Mouse (Mus musculus): ENCODE results near the gene Alk.

The Alk gene

DNA sequence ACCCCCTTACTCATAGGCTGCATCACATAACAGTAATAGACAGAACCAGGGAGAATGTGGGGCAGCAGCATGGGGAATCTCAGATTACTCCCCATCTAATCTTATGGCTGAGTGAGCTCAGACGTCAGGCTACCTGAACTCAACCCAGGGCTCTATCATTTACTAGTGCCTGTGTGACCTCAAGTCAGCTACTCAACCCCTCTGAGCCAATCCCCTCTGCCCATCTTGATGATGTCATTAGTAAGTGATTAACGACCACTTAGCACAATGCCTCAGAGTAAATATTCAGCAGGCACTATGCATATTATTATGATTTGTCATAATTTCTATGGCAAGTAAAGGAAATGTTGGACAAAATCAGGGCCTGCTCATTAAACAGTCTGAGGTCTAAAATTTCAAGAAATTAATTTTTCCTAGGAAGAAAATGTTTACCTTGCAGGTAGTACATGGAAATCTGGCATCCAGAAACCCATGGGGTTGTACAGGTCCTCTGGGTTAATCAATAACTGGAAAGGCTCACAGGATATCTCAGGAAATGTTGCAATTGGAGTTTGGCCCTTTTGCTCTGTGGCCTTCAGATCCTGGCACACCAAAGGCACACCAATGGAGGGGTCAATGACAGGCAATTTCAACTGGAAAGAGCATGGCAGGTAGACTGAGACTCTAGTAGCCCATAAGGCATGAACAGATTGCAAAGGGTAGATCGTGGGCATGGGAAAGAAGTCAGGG is 204.9 kb downstream of the Alk start:
- DNase-seq (ENCODE audit: low read depth), result no peak

DNA sequence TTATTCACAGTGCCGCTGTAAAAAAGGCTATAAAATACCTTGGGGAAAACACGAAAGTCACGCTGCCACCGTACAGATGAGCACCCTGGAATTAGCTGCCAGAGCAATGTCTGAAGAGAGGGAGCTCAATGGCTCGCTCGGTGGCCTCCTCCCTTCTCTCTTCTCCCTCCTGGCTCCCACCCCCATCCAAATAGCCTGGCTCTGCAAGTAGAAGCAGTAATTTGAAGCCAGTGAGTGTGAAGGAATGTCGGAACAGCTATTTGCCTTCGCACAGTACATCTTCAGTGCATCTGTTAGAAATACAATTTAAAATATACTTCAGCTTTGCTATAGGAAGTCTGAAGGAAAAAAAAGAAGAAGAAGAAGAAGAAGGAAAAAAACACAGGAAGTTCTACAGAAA is 208.5 kb downstream of the Alk start:
- DNase-seq (ENCODE audit: low read depth), result no peak

DNA sequence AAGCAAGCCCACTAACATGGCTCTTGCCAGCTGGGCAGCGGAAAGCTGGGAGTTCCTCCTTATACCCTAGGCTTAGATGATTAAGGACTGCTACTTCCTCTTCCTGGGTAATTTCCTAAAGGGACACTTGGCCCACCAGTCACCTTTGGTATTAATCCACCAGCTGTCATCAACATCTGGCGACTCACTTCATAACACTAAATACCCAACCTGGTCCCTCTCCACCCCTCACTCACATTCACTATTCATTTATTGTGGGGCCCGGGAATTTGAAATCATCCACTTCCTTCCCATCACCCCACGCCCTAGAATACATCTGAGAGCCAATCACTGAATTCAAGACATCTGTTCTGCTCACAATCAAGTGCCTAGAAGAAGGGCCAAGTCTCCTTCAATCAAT is 235.4 kb downstream of the Alk start:
- DNase-seq (ENCODE audit: low read depth), result no peak

DNA sequence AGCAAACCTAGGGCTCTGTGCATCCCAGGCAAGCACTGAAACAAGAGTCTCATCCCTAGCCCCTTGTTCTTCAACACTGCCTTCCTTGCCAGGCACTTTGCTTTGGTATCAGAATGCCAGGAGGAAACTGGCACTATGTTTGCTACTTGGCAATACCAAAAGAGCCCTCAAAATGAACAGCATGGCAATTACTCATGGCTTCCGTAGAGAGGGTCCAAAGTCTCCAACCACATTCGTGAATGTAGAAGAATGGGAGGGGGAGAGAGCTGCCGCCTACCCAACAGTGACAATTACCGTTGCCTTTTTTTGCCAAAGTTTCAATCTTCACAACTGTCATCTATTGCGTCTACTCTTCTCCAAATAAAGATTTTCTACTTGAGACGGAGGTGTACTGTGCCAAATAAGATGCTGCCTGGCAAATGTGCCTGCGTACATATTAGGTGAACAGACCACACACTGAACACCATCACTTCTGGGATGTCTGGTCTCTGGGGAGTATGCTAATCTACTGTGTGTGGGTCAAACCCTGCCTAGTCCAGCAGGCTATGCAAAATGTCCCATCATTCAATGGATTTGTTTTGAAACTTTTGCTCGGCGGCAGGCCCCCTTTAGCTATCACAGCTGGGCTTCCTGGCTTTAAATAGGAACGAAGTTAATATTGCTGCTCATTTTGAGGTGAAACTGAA is 241.5 kb downstream of the Alk start:
- DNase-seq (ENCODE audit: low read depth), result no peak

DNA sequence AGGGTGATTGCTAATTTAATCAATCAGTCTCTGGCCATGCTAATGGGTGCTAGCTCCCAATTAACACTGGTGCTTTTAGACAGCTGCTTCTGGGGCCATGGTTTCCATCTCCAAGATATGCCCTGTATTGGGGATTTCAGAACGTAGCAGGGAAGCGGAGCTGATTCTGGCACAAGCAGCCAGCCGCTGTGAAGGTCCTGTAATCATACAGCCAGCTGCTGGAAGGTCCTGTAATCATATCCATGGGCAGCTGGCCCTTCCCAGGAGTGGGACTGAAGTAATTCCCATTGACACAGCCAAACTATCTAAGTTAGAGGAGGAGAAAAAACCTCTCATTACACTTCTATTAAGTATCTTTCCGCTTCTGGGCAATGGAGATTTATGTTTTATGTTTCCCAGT is 242.5 kb downstream of the Alk start:
- no peak for DNase-seq (ENCODE audit: low read depth)

DNA sequence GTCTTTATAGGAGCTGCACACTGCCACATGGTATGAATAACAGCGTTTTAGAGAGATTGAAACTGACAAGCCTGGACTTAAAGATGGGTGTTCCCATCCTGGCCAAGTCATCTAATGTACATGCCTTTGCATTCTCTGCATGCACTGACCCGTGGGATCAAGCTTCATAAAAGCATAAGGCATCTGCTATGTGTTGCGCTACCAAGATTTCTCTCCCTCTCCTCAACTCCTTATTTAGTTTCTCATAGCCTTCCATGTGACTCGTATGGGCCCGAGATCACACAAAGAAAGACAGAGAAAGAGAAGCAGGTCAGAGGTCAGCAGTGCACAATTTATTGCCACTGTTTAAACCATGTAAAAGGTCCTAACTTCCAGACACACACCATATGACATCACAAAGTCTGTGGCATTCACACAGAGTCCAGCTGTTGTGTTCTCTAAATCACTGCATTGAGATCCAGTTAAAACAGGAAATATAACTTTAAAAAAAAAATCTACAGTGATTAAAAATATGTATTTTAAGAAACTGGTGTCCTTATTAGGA is 247.6 kb downstream of the Alk start:
- DNase-seq (ENCODE audit: low read depth), result no peak

DNA sequence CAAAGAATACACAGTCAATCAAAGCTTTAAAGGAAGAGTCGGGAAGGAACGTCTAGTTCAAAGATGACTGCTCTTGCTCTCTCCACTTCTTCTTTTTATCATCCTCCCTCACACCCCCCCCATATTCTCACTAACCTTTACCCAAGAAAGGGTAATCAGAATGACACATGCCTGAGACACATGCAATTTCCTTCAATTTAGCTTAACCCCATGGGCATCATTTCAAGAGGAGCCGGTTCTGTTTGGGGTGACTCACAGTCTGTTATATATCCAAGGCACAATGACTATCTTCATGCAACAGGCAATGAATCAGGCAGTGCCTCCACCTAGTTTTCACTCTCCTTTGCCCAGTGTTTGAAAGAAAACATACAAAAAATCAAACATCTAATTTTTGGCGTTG is 265.0 kb downstream of the Alk start:
- DNase-seq (ENCODE audit: low read depth), result no peak

DNA sequence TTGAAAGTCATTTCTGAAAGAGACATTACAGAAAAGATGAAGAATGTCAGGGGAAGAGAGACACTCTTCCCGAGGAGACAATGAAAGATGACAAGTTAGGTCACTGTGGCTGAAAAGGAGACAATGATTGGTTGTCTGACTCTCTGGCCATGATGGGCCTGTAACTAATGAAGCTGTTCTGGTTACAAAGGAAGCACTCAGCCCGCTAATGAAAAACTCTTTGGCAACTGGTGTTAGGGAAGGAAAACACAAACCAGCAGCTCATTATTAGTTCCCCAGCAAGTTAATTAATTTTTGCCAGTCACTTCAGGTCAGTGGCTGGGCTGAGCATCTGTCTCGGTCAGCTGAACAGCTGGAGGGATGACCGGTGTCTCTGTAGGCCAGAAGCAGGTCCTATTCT is 271.5 kb downstream of the Alk start:
- no peak for DNase-seq (ENCODE audit: low read depth)

DNA sequence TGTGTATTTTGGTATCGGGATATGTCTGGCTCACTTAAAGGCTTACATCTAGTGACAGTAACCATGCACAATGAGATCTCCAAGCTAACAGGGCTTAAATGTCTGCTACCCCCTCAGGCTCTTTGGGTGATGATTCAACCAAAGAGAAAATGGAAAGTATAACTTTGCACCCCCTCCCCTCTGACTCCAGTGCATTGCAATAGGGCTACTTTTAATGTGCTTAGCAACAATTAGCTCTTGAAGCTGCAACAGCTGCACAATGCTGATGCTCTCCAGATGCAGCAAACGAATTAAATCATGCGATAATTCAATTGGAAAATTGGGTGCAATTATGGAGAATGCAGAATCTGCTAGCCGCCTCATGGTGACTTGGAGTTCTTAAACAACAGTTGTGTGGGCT is 278.5 kb downstream of the Alk start:
- DNase-seq (ENCODE audit: low read depth), result no peak

DNA sequence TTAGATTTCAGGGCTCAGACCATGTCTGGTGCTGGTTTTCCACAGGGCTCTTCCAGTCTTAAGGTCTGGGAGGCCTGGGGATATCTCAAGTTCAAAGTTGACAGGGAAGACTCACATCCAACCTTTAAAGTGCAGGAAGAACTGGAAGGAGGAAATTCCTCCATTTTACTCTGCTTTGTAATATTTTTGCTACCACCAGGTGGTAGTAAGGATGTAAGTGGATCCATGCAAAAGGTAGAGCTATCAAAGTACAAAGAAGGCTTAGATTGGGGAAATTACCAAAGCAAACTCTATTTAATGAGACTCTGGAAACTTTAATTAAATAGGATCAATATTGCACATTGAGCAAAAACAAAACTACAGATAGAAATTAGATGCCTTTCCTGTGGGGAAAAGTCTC is 284.9 kb downstream of the Alk start:
- DNase-seq (ENCODE audit: low read depth), result no peak

DNA sequence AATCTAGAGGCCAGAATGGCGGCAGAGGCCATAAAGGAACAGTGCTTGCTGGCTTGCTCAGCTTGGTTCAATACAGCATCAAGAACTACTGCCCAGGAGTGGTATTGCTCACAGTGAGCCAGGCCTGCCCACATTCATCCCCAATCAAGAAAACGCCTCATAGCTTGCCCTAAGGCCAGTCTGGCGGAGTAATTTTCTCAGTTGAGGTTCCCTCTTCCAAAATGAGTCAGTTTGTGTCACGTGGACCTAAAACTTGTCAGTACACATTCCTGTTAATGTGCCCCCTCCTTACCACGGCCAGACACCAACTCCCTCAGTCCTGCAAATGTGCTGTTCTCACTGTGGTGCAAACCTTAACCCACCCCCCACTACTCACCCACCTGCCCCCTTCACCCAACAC is 304.8 kb downstream of the Alk start:
- no peak for DNase-seq (ENCODE audit: low read depth)

DNA sequence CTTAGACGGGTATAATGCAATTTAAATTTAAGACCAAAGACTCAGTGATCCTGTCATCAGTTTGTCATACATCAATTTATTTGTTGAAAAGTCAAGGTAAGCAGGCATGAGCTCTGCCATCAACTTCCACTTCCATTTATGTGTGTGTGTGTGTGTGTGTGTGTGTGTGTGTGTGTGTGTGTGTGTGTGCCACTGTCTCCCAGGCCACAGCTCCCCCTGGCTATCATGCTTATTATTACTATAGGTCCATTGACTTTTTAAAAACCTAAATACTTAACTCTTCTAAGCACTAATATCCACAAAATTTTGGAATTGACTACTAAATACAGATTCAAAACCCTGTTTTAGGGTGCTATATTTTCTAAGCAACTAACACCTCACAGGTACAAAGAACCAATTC is 308.1 kb downstream of the Alk start:
- no peak for DNase-seq (ENCODE audit: low read depth)

DNA sequence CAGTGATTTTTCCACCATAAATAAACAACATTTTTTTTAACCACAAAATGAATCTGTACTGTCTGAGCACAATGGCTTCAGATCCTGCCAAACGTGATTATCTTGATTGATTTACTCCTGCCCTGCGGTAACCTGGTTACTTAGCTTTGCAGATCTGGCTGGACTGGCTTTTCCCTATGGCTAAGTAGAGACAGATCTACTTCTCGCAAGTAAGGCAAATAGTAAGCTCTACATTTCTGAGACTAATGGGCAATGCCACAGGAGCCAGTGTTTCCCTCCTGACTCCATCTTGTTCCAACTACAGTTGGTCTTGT is 311.2 kb downstream of the Alk start:
- DNase-seq (ENCODE audit: low read depth), result no peak

DNA sequence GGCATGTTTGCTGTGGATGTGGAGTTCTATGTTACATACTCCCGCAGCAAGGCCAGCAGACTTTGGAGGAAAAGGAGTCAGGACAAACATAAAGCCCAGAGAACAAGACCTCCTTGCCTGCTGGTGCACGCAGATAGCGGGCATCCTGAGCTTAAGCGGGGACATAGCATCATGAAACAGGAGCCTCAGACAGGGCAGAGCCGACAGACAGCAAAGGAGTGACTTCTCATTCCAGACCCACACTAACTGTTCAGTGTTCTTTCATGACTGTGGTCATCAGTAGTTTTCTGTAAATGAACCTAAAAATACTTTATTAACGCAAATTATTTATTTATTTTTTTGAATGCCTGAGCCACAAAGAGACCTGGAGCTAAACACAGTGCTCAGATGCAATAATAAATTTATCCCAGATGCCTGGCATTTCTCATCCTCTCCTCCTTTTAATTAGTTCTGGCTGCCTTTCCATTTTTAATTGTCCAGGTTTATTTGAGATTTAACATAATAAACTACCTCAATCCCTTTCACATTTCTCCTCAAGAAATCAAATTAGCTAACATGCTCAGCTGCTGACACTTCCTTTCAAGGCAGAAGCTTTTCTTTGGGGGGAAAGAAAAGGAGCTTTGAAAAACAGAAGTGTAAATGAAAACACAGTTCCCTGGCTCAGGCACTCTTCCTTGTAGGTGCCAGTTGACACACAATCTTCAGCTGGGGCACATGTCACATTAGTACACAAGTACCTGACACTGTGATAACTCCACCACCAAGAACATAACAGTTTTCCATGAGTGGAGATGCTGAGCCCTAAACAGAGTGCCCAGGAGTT is 311.8 kb downstream of the Alk start:
- no peak for DNase-seq (ENCODE audit: low read depth)

DNA sequence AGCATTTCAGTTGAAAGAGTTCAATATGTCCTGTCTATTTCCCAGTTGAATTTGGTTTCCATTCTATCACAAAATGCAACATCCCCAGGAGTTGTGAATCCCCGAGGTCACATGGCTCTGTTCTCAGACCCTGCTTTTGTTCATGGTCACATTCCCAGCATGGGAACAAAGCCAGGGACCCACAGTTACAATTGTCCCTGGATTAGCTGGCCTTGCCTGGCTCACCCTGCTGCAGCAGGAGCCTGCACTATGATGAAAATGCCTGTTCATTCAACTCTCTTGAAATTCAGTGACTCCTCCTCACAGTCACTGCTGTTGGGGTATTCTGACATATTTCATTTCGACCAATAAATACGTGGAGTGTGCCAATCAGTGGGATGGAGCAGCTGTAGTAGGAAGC is 318.5 kb downstream of the Alk start:
- DNase-seq (ENCODE audit: low read depth), result no peak

DNA sequence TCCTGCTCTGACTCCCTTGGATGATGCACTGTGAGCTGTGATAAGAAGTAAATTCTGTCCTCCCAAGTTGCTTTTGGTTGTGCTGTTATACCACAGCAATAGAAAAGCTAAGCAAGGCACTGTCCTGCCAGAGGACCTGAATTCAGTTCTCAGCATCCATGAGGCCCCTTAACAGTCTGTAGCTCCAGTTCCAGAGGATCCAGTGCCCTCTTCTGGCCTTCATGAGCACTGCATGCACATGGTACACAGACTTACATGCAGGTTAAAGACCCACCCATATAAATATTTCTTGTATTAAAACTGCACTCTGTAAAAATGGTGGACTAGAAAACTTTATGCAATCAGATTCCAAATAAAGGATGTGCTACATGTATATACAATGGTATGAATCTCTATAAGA is 326.1 kb downstream of the Alk start:
- no peak for DNase-seq (ENCODE audit: low read depth)

DNA sequence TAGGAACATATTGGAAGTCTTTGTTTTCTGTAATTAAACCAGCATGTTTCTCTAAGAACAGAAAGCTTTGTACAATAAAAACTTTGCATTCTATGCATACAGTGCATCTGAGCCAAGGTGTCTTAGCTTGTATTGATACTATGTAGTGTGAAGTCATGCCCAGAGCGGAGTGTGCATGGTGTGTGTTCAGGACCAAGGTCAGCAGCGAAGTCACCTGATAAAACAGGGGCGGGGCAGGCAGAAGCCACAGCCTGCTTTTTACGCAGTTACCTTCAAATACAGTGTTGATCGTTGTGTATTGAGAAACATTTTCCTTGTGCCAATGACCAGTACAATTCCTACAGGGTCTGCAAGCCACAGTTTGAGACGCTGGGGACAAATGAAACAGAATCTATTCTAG is 327.6 kb downstream of the Alk start:
- DNase-seq (ENCODE audit: low read depth), result no peak

DNA sequence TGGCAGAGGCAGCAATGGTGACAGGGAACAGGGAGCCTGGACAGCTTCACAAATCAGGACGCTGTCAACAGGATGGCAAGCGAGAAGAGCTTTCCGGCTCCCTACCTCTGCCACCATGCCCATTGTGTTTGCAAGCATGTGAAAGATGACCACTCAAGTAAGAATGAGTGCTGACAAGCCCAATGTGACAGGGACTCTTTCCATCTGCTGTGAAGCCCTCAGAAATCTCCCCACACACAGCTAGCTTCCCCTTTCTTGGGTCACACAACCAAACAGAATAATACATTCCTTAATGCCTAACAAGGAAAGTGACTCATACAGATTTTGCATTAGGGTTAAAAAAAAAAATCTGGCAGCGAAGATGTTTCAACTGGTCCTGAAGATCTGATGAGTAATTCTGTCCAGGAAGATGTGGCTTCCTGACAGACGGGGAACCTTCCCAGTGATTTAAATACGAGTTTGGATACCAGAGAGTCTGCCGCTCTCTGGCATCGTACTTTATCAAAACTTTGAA is 329.0 kb downstream of the Alk start:
- DNase-seq (ENCODE audit: low read depth), result no peak

DNA sequence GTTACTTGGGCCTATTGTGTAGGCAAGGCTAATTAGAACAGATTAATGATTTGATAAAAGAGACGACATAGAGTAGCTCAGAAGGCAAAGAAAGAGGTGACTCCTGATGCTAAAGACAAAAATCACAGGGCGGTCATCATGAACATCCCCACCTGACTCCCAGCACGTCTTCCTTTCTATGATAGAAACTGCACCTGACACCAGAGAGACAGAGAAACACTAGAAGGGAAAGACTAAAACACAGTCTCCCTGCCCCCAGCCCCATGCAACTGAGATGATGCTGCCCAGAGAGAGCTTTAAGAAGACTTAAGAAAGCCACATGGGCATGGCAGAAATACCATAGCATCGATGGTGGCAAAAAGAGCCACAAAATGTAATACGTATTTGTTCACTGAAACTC is 330.2 kb downstream of the Alk start:
- DNase-seq (ENCODE audit: low read depth), result no peak

DNA sequence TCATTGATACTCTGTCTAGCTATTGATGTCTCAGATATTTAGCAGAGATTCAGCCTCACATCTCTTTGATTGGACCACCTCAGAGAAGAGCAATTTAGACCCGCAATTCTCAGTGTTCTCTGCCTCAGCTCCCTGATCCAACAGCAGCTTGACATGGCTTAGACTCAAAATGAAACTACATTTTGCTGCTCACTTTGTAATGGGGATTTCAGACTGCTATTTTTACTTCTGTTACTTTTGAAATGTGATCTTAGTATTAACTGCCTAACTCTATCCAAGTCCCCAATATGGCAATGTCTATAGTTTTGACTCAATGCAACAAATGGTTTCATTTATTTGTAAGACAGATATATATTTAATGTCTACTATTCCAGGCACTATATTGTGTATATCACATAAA is 332.8 kb downstream of the Alk start:
- no peak for DNase-seq (ENCODE audit: low read depth)

DNA sequence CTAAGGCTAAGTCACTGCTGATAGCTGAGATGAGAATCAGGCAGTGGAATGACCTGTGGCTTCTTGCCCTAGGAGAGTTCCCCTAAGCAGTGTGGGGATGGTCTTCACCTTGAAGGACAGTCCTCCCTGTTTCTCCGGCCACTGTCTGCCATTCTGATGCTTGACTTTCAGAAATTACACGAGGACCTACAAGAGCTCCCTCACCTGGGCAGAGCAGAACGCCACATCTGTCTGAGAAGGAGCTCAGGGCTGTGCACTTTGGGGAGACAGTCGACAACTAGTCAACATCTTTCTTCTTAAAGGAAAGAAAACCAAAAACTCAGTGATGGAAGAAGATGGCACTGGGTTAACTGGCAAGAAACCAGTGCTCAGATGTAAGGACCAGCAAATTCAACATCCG is 335.9 kb downstream of the Alk start:
- DNase-seq (ENCODE audit: low read depth), result no peak

DNA sequence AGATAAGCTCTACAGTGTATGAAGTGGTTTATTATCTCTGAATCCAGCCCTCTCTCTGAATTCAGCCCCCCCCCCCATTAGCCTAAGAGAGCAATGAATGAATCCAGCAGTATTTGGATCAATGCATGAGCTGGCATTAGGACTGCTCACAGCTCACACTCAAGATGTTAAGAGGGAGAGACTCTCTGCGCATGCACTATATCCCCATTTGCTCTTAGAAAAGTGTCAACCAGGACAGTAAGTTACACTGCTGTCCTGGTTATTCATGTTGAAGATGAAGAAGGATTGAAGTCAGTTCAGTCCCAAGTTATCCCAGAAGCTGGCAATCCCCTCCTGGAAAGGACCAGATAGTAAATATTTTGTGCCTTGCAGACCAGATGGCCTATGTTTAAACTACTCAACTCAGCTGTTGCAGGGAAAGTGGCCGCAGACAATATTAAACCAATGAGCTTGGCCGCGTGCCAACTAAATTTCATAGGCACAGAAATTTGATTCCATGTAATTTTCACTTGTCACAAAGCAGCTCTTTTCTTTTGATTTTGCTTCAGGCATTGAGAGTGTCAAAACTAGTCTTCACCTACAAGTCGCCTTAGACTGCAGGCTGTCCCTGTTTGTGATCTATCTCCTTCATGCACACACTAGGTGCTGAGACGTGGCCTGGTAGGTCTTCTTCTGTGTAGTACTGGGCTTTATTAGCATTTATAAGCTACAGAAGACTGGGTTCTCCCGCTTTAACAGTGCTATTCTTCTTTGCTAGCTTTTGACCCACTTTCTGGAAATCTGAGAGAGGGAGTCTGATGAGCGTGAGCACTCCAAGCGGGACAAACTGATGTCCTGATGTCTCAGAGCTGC is 339.0 kb downstream of the Alk start:
- no peak for DNase-seq (ENCODE audit: low read depth)

Data from induced T-regulatory cell, adult 2 months (primary cell).